Mouse (Mus musculus): Measurements from ENCODE around the gene Lrguk. TPM values are rescaled to one million over a fixed set of nuclear protein-coding genes. Genes with fewer than 3 reads are reported as not detected.
A peak's percentile ranks its signal among the peaks of the same experiment; 100 is the strongest.

Lrguk gene
- total RNA-seq, 4 experiments from 2014 or later: 0.03 to 0.11 (median 0.09) TPM; not detected in 1

- no peak for DNase-seq (ENCODE audit: low spot score)
Measured at GRCm38 (mm10) chr6:34176111-34176863, 147.0 kb downstream of the Lrguk start.

DNA sequence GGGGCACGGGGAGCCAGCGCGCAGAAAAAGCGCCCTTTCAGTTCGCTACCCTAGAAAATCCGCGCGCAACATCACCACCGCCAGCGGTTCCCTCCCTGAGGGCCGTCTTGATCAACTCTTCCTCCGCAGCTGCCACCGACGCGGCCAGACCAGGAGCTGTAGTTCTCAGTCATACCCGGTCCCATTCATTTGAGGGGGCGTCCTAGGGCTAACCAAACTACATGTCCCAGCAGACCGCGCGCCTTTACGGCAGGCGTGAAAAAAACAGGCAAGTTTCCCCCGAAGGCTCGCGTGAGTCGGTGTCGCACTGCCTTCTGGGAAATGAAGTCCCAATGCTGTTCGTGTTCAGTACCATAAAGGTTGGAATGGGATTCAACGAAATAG is 147.6 kb downstream of the Lrguk start, which contains the start of gene Slc35b4:
Slc35b4 (minus strand) TSS at position 248 of the 384 bp plus-strand sequence.
- peak; percentile 95 for DNase-seq (ENCODE audit: low spot score)

GRCm38 (mm10) chr6:34179007-34179406 is 149.8 kb downstream of the Lrguk start:
- DNase-seq (ENCODE audit: low spot score): no peak

DNA sequence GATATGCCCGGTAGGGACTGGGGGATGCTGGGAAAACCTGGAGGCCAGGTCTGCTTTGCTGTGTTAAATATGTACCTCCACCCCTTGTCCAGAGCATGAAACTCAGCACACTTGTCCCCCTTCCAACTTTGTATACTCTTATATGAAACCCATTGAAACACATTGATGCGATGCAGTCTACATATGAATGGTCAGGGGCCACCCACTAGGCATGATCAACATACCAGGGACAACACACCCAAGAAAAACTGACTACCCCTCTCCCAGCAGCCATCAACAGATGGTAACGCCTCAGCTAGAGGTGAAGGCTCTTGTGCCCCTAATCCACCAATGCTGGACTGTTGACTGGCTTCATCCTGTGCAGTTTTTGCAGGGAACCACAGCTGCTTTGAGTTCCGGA is 150.7 kb downstream of the Lrguk start:
- DNase-seq (ENCODE audit: low spot score): no peak

DNA sequence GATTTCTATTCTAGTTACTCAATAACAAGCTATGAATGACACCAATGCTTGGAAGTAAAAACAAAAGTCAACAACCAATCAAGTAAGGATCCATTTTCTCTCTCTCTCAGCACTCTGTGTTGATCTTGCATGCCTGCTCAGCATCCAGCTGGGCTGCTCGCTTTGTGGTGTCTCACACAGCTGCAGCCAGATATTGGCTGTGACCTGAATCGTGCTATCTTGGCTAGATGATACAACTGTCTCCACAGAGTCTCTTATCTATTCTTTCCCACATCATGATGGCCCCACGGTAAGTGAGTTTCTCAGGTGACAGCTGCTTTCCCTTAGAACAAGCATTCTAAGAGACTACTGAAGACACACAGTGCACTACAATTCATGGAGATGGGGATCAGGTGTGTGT is 152.7 kb downstream of the Lrguk start:
- no peak for DNase-seq (ENCODE audit: low spot score)

GRCm38 (mm10) chr6:34183326-34183725 is 154.1 kb downstream of the Lrguk start:
- DNase-seq (ENCODE audit: low spot score): no peak

Other genes with a start within 250 kb of the Lrguk start
- 1 to 10 TPM; 6.9 to 9.2 (median 7.6) TPM for gene Slc35b4, start 147.7 kb downstream of the Lrguk start, total RNA-seq (2022)

All from heart, adult 8-10 months (tissue).